Mouse (Mus musculus) lung, embryonic 16.5 days (tissue): ENCODE results near the gene Oas1d. TPM values are rescaled to one million over a fixed set of nuclear protein-coding genes. Genes with fewer than 3 reads are reported as not detected.
"Not testable (repeated sequence)": the region's sequence is repeated elsewhere in the genome, so short reads cannot be mapped to it uniquely, and the experiment has no call there.

Source experiments
- ATAC-seq: fragments of 200-750 bp; cut with Nextera tagmentation; 2 replicates; pipeline ENCODE4 v1.8.0; 2017; ENCODE audit warnings: low read depth, mild to moderate bottlenecking, moderate library complexity
- H3K27ac ChIP-seq: fragments of 300-500 bp; sonication (generic); 2 replicates; pipeline ENCODE4 v1.5.1; 2014; ENCODE audit warnings: mild to moderate bottlenecking, control low read depth, low read length
- H3K27me3 ChIP-seq: fragments of 300-500 bp; sonication (generic); 2 replicates; pipeline ENCODE4 v1.6.1; 2014; ENCODE audit warnings: low read depth, low read length, mixed read lengths; ENCODE audit not compliant: control insufficient read depth, insufficient read depth
- H3K36me3 ChIP-seq: fragments of 300-500 bp; sonication (generic); 2 replicates; pipeline ENCODE4 v1.6.1; 2014; ENCODE audit warnings: low read length; ENCODE audit not compliant: control insufficient read depth, insufficient read depth
- H3K4me1 ChIP-seq: fragments of 300-500 bp; sonication (generic); replicated peaks from 2 replicates; pipeline ENCODE4 v1.6.1; 2014; ENCODE audit warnings: low read length, mixed read lengths; ENCODE audit not compliant: control insufficient read depth, insufficient read depth
- H3K4me2 ChIP-seq: fragments of 300-500 bp; sonication (generic); 2 replicates; pipeline ENCODE4 v1.6.1; 2014; ENCODE audit warnings: low read depth, low read length, control low read depth
- H3K4me3 ChIP-seq: fragments of 300-500 bp; sonication (generic); 2 replicates; pipeline ENCODE4 v1.5.1; 2014; ENCODE audit warnings: mild to moderate bottlenecking, low read length, control low read depth
- H3K9ac ChIP-seq: fragments of 300-500 bp; sonication (generic); 2 replicates; pipeline ENCODE4 v1.6.1; 2014; ENCODE audit warnings: low read length, control low read depth
- H3K9me3 ChIP-seq: fragments of 300-500 bp; sonication (generic); 2 replicates; pipeline ENCODE4 v1.6.1; 2016; ENCODE audit warnings: low read length; ENCODE audit not compliant: control insufficient read depth
- WGBS: fragments of 180-500 bp; shearing (Covaris S2); extraction: QIAGEN DNeasy Blood & Tissue Kit; methylation state at CpG from one replicate; pipeline ENCODE4 v1.1.7; 2014; 5-methylcytosine and 5-hydroxymethylcytosine counted together
- polyA plus RNA-seq: library from polyadenylated mRNA; unstranded; fragments of >200 nt; fragmentation: Nextera tagmentation; extraction: Ambion mirVana; gene quantifications from 2 replicates; pipeline ENCODE4 v1.2.1, GENCODE M21; 2015

Gene Oas1d
- polyA plus RNA-seq, 1 experiment from 2014 or later, result not detected

- Histone ChIP-seq H3K27ac (no peak overlapping the region), H3K4me3 (no peak overlapping the region), H3K27me3 (no peaks in the 10 kb centered on the region), H3K9ac (no peak overlapping the region), H3K4me1 (no peaks in the 10 kb centered on the region), H3K9me3 (no peaks in the 10 kb centered on the region), H3K4me2 (no peak overlapping the region), H3K36me3 (no peaks in the 10 kb centered on the region)
- ATAC-seq, result no peak
- 71% methylated on average over 3 of the region's 3 CpGs for WGBS
Measured at GRCm38 (mm10) chr5:120920296-120920695, 6.0 kb downstream of the Oas1d start.

- no peak for ATAC-seq
- Histone ChIP-seq H3K27me3 (no peaks in the 10 kb centered on the region), H3K27ac (no peak overlapping the region), H3K4me3 (no peak overlapping the region), H3K9me3 (no peaks in the 10 kb centered on the region), H3K9ac (no peak overlapping the region), H3K4me2 (no peak overlapping the region), H3K4me1 (no peaks in the 10 kb centered on the region), H3K36me3 (no peaks in the 10 kb centered on the region)
- WGBS, result 56% methylated on average over 4 of the region's 4 CpGs
Measured at GRCm38 (mm10) chr5:120923969-120924368, 9.6 kb downstream of the Oas1d start.

DNA sequence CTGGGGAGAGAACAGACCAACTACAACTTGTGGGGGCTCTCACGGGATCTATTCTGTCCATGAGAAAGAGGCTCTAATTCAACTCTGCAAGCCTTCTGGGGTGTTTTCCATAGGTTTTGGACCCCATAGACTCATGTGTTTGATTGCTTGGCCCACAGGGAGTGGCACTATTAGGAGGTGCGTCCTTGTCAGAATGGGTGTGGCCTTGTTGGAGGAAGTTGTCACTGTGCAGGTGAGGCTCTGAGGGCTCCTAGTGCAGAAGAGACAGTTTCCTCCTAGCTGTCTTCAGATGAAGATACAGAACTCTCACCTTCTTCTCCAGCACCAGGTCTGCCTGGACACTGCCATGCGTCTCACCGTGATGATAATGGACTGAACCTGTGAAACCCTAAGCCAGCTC, 10.2 kb downstream of the Oas1d start:
- H3K36me3 ChIP-seq, ATAC-seq, H3K9me3 ChIP-seq, H3K4me2 ChIP-seq, H3K9ac ChIP-seq, H3K27me3 ChIP-seq, H3K4me3 ChIP-seq, H3K4me1 ChIP-seq, H3K27ac ChIP-seq: not testable (repeated sequence)
- 69% methylated on average over 4 of the region's 4 CpGs for WGBS

- H3K36me3 ChIP-seq, H3K9ac ChIP-seq, H3K4me3 ChIP-seq, ATAC-seq, H3K27ac ChIP-seq, H3K9me3 ChIP-seq, H3K4me2 ChIP-seq, H3K27me3 ChIP-seq, H3K4me1 ChIP-seq: not testable (repeated sequence)
- WGBS, result 37% methylated on average over 2 of the region's 2 CpGs
Measured at GRCm38 (mm10) chr5:120926311-120926710, 12.0 kb downstream of the Oas1d start.

- Histone ChIP-seq H3K9me3 (no peaks in the 10 kb centered on the region), H3K4me1 (no peaks in the 10 kb centered on the region), H3K9ac (no peak overlapping the region), H3K4me2 (no peak overlapping the region), H3K27ac (no peak overlapping the region), H3K4me3 (no peak overlapping the region), H3K36me3 (no peaks in the 10 kb centered on the region), H3K27me3 (no peaks in the 10 kb centered on the region)
- 10% methylated on average over 1 of the region's 1 CpGs for WGBS
- no peak for ATAC-seq
Measured at GRCm38 (mm10) chr5:120927036-120927435, 12.7 kb downstream of the Oas1d start.

GRCm38 (mm10) chr5:120933966-120934365, 19.6 kb downstream of the Oas1d start:
- H3K4me2 ChIP-seq, result no peak overlapping the region
- ATAC-seq, result no peak
- 20% methylated on average over 5 of the region's 5 CpGs for WGBS

DNA sequence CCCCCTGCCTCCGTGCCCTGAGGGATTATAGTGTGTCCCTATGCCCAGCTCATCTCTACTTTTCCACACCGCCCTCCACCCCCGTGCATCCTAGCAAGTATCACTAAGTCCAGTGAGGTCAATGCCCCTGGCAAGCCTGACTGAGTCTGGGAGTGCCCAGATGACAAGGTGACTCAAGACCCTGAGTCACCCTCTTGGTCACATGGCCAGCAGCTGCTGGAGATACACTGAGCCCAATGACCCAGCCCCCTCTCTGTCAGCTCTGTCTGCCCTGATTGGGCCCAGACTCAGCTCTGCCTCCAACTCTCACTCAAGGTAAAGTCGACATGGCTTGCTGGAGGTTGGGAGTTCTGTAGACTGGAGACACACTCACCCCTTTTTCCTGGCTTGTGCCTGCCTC, 23.5 kb downstream of the Oas1d start:
- Histone ChIP-seq H3K4me1 (no peaks in the 10 kb centered on the region), H3K4me3 (no peak overlapping the region), H3K27me3 (no peaks in the 10 kb centered on the region), H3K27ac (no peak overlapping the region), H3K4me2 (no peak overlapping the region), H3K9me3 (no peaks in the 10 kb centered on the region), H3K36me3 (no peaks in the 10 kb centered on the region), H3K9ac (no peak overlapping the region)
- ATAC-seq, result no peak
- 73% methylated on average over 4 of the region's 4 CpGs for WGBS

More at GRCm38 (mm10) chr5:120933966-120934365, 19.6 kb downstream of the Oas1d start:
- Histone ChIP-seq H3K4me1 (no peaks in the 10 kb centered on the region), H3K4me3 (no peak overlapping the region), H3K27me3 (no peaks in the 10 kb centered on the region), H3K9me3 (no peaks in the 10 kb centered on the region), H3K9ac (no peak overlapping the region), H3K27ac (no peak overlapping the region), H3K36me3 (no peaks in the 10 kb centered on the region)

- ATAC-seq, result no peak
- no peak overlapping the region for H3K9ac ChIP-seq
- H3K27ac ChIP-seq, result no peak overlapping the region
- no peaks in the 10 kb centered on the region for H3K36me3 ChIP-seq
- H3K4me1 ChIP-seq, result no peaks in the 10 kb centered on the region
- H3K4me3 ChIP-seq, result no peak overlapping the region
- no peaks in the 10 kb centered on the region for H3K27me3 ChIP-seq
- H3K4me2 ChIP-seq, result no peak overlapping the region
- no peaks in the 10 kb centered on the region for H3K9me3 ChIP-seq
- WGBS, result 39% methylated on average over 8 of the region's 8 CpGs
Measured at GRCm38 (mm10) chr5:120938586-120938985, 24.2 kb downstream of the Oas1d start.

DNA sequence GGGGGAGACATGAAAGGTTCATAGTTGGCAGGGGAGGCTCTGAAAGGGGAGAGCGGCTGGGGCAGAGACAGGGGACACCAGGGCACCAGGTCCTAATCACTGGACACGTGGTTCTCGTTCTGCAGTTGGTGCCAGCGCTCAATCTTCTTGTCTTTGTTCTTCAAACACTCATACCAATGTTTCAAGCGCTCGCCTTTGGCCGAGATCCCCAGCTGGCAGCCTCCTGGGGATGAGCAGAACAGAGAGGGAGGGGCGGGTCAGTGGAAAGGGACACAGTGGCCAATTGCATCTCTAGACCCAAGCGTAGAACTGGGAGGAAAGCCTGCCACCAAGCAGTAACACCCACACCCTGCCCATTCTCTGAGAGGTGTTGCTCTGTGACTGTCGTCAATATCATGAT, 27.7 kb downstream of the Oas1d start:
- Histone ChIP-seq H3K27ac (no peak overlapping the region), H3K36me3 (no peaks in the 10 kb centered on the region), H3K9me3 (no peaks in the 10 kb centered on the region), H3K4me1 (no peaks in the 10 kb centered on the region), H3K27me3 (no peaks in the 10 kb centered on the region), H3K4me2 (no peak overlapping the region), H3K9ac (no peak overlapping the region), H3K4me3 (no peak overlapping the region)
- WGBS, result 56% methylated on average over 10 of the region's 10 CpGs
- ATAC-seq, result no peak

DNA sequence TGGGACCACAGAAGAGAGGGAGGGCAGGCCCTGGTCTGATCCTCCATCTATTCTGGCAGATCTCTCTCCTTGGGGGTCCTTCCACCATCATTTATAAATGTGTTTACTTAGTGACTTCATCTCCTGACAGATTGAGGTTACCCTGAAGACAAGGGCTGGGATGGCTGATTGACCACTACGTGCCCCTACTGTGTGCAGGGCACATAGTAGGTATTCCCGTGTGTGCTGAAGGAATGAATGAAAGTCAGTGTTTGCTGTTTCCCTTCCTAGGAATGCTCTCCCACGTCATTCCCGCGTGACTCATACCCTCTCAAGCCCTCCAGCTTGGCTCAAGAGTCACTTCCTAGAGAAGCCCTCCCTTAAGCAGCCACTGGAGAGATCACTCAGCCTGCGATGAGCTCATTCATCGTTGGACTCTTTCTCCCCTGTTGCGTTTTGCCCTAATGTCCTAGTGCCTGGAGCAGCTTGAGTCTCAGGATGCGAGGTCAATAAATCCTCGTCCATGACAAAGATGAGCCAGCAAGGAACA, 38.0 kb downstream of the Oas1d start:
- no peak for ATAC-seq
- WGBS, result 48% methylated on average over 10 of the region's 10 CpGs

More for the DNA sequence above, 38.0 kb downstream of the Oas1d start:
- Histone ChIP-seq H3K36me3 (no peaks in the 10 kb centered on the region), H3K27ac (no peak overlapping the region), H3K9ac (no peak overlapping the region), H3K4me1 (no peaks in the 10 kb centered on the region), H3K27me3 (no peaks in the 10 kb centered on the region), H3K4me3 (no peak overlapping the region), H3K9me3 (no peaks in the 10 kb centered on the region), H3K4me2 (no peak overlapping the region)
